ENCODE assay signal across 9 mouse cellular contexts in the genomic region with DNA sequence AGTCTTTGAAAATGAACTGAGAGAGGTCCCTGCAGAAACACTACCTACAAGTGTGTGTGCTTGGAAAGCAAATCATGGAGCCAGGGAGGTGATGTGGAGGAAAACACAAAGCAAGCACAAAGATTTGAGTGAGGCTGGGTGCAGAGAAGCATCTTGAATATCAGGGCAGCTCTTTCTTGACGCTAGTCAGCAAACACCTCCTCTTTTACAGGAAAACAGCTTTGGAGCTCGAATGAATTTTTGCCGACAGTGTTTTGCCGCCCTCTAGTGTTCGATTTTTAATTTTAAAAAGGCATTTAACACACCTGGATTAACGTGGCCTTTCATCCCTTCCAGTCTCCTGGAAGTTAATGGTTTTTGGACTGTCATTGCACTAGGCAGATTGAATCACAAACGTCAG.
DNase-seq lines count a peak whose midpoint lies in the region; ATAC-seq lines count a peak whose summit lies in the region.
"Had no signal": no experiment of that assay in that cellular context is flagged by ENCODE, and none has a peak within 500 bp of the region (broad histone marks: within the 10 kb centered on the region; RNA-seq: fewer than 3 reads in every experiment).

No protein-coding gene starts in this region.

- no peaks in the 10 kb centered on the region for H3K36me3 ChIP-seq in kidney, embryonic 14.5 days (ENCODE audit: control insufficient read depth, insufficient read depth, low read length)
- H3K36me3 ChIP-seq in kidney, embryonic 16.5 days (ENCODE audit: insufficient read depth, low read length) = no peaks in the 10 kb centered on the region
- H3K36me3 ChIP-seq: embryonic facial prominence, embryonic 15.5 days had no signal

- H3K9me3 ChIP-seq in kidney, embryonic 14.5 days (ENCODE audit: control insufficient read depth, low read length) = no peaks in the 10 kb centered on the region
- no peaks in the 10 kb centered on the region for H3K9me3 ChIP-seq in kidney, embryonic 16.5 days (ENCODE audit: low read length)
- H3K9me3 ChIP-seq: embryonic facial prominence, embryonic 15.5 days had no signal

- 1% methylated on average over 7 of the region's 7 CpGs for WGBS in kidney, embryonic 14.5 days
- under 1% methylated on average over 7 of the region's 7 CpGs for WGBS in kidney, embryonic 16.5 days

- no peak overlapping the region for H3K4me2 ChIP-seq in kidney, embryonic 14.5 days (replicated peaks; ENCODE audit: low read depth, low read length)
- H3K4me2 ChIP-seq in kidney, embryonic 16.5 days (replicated peaks; ENCODE audit: low read depth, low read length) = no peak overlapping the region
- H3K4me2 ChIP-seq: embryonic facial prominence, embryonic 15.5 days had no signal

- peak; percentile 2; the same call in 1 of the 2 replicates for ATAC-seq in kidney, embryonic 14.5 days (ENCODE audit: low FRiP score, low TSS enrichment)
- no peak for ATAC-seq in kidney, embryonic 16.5 days (ENCODE audit: low FRiP score, low TSS enrichment)

- no peaks in the 10 kb centered on the region for H3K4me1 ChIP-seq in kidney, embryonic 14.5 days (ENCODE audit: control insufficient read depth, insufficient read depth, low read length)
- no peaks in the 10 kb centered on the region for H3K4me1 ChIP-seq in kidney, embryonic 16.5 days (ENCODE audit: insufficient read depth, low read length)

- H3K27me3 ChIP-seq in kidney, embryonic 14.5 days (ENCODE audit: control insufficient read depth, insufficient read depth, low read length) = no peaks in the 10 kb centered on the region
- no peaks in the 10 kb centered on the region for H3K27me3 ChIP-seq in kidney, embryonic 16.5 days (ENCODE audit: insufficient read depth, low read length)
- H3K27me3 ChIP-seq: embryonic facial prominence, embryonic 15.5 days had no signal

- no peak overlapping the region for H3K4me3 ChIP-seq in kidney, embryonic 14.5 days (ENCODE audit: low read length)
- no peak overlapping the region for H3K4me3 ChIP-seq in kidney, embryonic 16.5 days (ENCODE audit: low read length)
- H3K4me3 ChIP-seq: embryonic facial prominence, embryonic 15.5 days had no signal

- no peak overlapping the region for H3K27ac ChIP-seq in kidney, embryonic 14.5 days (ENCODE audit: low read depth, low read length)
- H3K27ac ChIP-seq in kidney, embryonic 16.5 days (ENCODE audit: low read length) = no peak overlapping the region
- H3K27ac ChIP-seq: embryonic facial prominence, embryonic 15.5 days had no signal

- peak; percentile 55 for DNase-seq in ES-CJ7 (ENCODE audit: low read depth, low spot score)
- peak; percentile 29 for DNase-seq in c-Kit-positive CD71-positive TER-119-positive erythroid progenitor cells, embryonic 14.5 days (ENCODE audit: low spot score)
- DNase-seq in heart, postnatal 4 days = peak; percentile 52
- peak; percentile 48 for DNase-seq in lung, postnatal 10 days
- peak; percentile 25 for DNase-seq in thymus, postnatal 4 days
- no peak for DNase-seq in spleen, adult 12 weeks (ENCODE audit: low spot score)

- no peak overlapping the region for H3K9ac ChIP-seq in kidney, embryonic 14.5 days (ENCODE audit: low read depth, low read length)
- no peak overlapping the region for H3K9ac ChIP-seq in kidney, embryonic 16.5 days (replicated peaks; ENCODE audit: low read length)
- H3K9ac ChIP-seq: embryonic facial prominence, embryonic 15.5 days had no signal
